Mouse (Mus musculus): ENCODE data around the gene Fgd3.

Gene Fgd3

DNA sequence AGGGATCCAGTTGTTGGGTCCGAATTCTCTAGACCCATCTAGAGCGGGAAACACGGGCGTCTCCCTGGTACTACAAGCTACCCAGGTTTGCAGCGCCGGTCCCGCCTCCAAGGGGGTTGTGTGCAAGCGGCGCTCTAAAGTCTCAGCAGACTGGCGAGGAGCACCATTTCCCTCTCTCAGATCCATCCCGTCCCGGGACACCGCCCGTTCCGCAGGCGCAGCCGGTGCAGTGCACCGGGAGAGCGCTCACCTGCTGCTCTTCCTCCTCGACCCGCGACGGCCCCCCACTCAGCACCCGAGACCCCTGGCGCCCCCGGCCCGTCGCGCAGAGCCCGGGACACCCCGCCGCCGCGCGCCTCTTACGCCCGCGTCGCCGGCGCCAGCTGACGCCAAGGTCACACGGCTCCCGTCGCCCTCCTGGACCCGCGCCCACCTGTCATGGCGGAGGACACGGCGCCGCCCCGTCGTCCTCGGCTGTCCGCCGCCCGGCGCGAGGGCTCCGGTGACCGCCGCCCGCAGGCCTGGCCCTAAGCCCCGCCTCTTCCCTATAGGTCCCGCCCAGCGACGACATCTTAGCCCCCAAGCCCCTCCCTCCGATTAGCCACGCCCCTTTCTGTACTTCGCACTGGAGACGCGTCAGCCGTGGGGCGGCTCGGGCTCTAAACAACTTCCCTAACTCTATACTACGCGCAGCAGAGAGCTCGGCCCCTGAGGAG, 104.4 kb downstream of the Fgd3 start, which contains the start of gene Card19:
Gene Card19, minus strand, starts transcription at position 534 of the 716 bp plus-strand sequence.
- peak; percentile 80 for DNase-seq (ENCODE audit: low spot score)

- DNase-seq (ENCODE audit: low spot score): no peak
These were observed 105.0 kb downstream of the Fgd3 start for GRCm38 (mm10) chr13:49215128-49215503.

DNA sequence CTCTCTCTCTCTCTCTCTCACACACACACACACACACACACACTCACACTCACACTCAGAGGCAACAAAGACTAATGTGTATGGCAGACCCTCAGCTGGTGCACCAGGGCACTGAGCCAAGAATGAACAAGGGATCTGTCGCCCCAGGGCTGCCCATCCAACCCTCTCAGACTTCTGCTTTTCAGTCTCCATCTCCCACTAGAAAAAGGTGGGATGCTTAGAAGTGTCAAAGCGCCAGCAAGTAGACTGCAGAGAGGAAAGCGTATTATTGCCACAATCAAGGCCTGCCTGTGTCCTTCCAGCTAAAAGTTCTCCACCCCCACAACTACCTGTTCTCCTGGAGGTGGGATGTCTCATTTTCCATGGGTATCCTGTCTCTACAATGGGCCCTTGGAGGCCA, 105.7 kb downstream of the Fgd3 start:
- DNase-seq (ENCODE audit: low spot score): no peak

DNA sequence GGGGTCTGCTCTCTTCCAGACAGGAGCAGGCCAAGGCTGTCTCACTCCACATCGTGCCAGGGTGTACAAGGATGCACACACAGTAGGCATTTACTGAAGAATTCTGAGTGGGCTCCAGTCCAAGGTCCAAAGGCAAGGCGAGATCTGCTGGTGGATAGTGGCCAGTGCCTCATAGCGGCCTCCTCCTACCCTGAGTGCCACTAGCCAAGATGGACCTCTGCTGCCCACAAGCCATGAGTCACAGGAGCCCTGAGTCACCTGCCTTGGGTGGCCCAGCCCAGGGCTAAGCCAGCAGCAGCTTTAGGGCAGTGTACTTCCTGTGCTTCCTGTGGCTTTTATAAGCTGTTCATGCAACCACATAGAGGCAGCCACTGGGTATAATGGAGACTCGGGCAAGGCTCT, 106.6 kb downstream of the Fgd3 start:
- no peak for DNase-seq (ENCODE audit: low spot score)

DNA sequence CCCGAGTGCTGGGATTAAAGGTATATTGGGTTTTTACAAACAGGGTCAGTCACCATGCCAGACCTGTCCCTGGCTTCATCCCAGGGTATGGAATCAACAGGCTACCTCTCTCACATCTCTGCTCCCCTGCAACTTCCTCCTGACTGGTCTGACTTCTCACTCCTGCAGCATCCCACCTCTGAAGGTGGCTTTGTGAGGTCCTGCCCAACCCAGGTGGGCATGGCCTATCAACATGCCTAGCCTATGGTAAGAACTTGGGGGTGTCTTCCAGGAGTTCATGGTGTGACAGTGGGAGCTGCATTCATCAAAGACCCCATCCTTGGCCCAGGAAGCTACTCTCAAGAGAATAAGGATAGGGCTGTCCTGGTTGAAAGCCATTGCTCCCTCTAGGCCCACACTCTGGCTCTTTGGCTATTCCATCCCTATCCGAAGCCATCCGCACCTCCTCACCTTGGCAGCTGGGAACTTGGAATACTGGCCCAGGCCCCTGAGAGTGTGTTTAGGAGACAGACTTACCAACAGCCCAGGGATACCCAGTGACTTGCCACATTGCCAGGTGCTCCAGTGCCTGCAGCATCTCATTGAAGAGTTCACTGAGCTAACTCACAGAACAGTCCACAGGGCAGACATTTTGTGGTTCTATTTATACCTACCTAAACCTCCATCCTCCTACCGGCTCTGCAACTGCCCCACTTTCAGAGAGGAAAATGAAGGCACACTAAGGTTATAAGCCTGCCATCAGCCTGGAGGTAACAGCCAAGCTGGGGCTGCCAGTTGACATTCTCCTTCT, 107.2 kb downstream of the Fgd3 start:
- no peak for DNase-seq (ENCODE audit: low spot score)

Data from ovary, postnatal 10 days (tissue).